Mouse (Mus musculus): ENCODE results near the gene Hectd2. TPM values are rescaled to one million over a fixed set of nuclear protein-coding genes. Genes with fewer than 3 reads are reported as not detected.

Hectd2 gene
- polyA plus RNA-seq, 1 experiment = not detected

DNA sequence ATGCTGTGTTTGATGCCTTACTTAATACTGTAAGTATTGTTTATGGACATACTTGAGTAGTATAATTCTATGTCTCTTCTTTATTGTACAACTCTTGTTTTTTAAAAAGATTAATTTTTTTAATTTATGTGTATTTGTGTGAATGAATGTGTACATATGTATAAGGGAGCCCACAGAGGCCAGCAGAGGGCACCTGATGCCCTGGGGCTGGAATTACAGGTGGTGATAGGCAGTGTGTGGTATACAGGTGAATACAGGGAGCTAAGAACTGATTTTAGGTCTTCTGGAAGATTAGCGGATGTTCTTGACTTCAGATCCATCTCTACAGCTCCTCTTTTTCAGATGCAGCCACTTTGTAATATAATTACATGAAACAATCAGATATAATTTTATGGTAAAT, 31.1 kb downstream of the Hectd2 start:
- 95% methylated on average over 1 of the region's 1 CpGs for WGBS
- H3K27ac ChIP-seq (ENCODE audit: insufficient read depth, low read depth, low read length) = no peak overlapping the region
- no peak overlapping the region for H3K4me3 ChIP-seq (ENCODE audit: insufficient read depth, low read depth, low read length)
- peaks cover 9% of the 10 kb centered on the region for H3K4me1 ChIP-seq (ENCODE audit: control insufficient read depth, insufficient read depth, low read length)
- TF ChIP-seq CTCF (IDR thresholded peaks at IDR 0.05; ENCODE audit: insufficient read depth, low read depth, low read length) (no peak), POLR2A (IDR thresholded peaks at IDR 0.05; ENCODE audit: insufficient read depth, low read depth, low read length) (no peak)

DNA sequence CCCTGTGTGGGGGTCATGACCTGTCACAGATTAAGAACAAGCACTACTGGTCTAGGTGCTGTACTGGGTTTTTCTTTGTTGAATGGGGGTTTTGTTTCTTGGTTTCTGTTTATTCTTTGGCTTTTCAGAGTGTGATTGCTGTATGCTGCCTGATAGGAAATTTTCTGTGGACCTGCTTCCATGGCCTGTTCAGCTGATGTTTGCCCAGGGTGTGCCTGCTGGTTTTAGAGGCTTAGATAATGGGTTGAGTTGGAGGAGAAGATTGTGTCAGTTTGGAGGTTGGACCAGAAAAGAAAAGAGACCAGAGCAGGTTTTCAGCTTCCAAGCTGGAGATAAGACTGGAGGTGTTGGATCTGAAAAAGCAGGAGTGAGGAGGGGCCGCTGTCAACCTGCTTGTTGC, 40.0 kb downstream of the Hectd2 start:
- TF ChIP-seq POLR2A (IDR thresholded peaks at IDR 0.05; ENCODE audit: insufficient read depth, low read depth, low read length) = no peak
- TF ChIP-seq CTCF (IDR thresholded peaks at IDR 0.05; ENCODE audit: insufficient read depth, low read depth, low read length) = no peak
- 100% methylated on average over 1 of the region's 1 CpGs for WGBS
- no peak overlapping the region for H3K4me3 ChIP-seq (ENCODE audit: insufficient read depth, low read depth, low read length)
- no peak overlapping the region for H3K27ac ChIP-seq (ENCODE audit: insufficient read depth, low read depth, low read length)
- no peaks in the 10 kb centered on the region for H3K4me1 ChIP-seq (ENCODE audit: control insufficient read depth, insufficient read depth, low read length)

DNA sequence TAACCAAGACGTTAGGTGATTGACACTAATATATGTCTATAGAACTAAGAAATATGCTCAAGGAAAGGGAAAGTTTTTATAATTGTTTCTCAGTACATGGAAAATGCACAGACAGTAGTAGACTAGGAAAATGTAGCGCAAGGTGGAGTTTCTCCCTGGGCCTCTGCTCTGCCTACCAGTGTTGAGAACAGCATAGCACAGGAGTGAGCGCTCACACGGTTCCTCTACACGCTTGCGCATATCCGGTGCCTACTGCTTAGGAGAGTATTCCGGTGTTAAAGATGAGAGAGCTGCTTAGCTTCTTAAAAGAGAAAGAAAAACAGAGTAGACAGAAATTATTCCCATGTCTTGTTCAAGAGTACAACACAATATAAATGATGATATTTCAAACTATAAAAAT, 47.4 kb downstream of the Hectd2 start:
- Histone ChIP-seq H3K4me1 (ENCODE audit: control insufficient read depth, insufficient read depth, low read length) (no peaks in the 10 kb centered on the region), H3K4me3 (ENCODE audit: insufficient read depth, low read depth, low read length) (no peak overlapping the region), H3K27ac (ENCODE audit: insufficient read depth, low read depth, low read length) (no peak overlapping the region)
- no peak for TF ChIP-seq POLR2A (IDR thresholded peaks at IDR 0.05; ENCODE audit: insufficient read depth, low read depth, low read length)
- WGBS = 94% methylated on average over 8 of the region's 8 CpGs

DNA sequence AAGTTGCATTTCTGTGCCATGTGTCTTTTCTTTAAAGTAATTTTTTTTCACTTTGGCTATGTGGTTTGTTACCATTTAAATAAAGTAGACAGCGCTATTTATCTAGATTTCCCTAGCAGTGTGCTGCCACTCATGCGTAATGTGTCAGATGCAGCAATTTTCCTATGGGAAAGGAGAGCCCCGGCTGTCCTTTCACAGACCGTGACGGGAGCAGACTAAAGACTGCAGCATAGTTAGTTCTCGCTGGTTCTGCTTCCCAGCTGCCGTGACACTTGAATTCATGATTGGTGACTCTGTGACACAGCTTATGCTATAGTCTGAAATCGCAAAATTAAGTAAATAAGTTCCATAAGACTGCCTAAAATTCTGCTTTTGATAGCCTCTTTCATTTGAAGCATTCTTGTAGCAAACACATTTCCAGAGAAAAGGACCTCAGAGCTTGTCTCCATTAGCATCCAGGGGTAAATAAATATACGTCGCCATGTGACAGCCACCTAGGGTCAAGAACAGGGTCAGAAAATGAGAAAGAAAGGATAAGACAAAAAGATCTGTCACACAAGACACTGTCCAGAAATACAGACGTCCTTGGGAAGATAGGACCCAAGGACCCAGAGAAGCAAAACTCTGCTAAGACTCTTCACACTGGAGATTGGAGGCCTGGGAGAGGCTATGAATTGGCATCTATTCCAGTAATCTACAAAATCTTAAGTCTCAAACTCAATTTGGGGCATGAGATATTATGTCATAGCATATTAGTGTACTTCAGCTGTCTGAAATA, 48.3 kb downstream of the Hectd2 start:
- 87% methylated on average over 11 of the region's 11 CpGs for WGBS
- Histone ChIP-seq H3K27ac (ENCODE audit: insufficient read depth, low read depth, low read length) (no peak overlapping the region), H3K4me1 (ENCODE audit: control insufficient read depth, insufficient read depth, low read length) (no peaks in the 10 kb centered on the region), H3K4me3 (ENCODE audit: insufficient read depth, low read depth, low read length) (no peak overlapping the region)
- TF ChIP-seq CTCF (IDR thresholded peaks at IDR 0.05; ENCODE audit: insufficient read depth, low read depth, low read length) (no peak), POLR2A (IDR thresholded peaks at IDR 0.05; ENCODE audit: insufficient read depth, low read depth, low read length) (no peak)

DNA sequence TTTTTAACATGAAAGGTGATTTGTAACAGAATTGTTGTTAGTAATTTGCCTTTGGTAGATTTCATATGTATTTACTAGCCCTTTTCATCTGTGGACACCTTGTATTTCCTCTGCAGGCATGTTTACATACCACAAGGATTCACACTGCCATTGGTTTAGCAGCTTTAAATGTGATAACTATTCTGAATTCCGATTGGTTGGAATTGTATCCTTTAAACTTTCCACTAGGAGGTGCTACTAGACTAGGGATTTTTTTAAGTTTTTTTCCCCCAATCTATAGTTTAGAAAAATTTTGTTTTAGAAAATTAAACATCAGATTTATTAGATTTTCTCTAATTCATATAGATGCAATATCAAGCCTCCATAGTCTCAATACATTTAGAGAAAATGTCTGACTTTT, 51.8 kb downstream of the Hectd2 start:
- H3K4me1 ChIP-seq (ENCODE audit: control insufficient read depth, insufficient read depth, low read length) = no peaks in the 10 kb centered on the region
- WGBS = 57% methylated on average over 1 of the region's 1 CpGs
- no peak overlapping the region for H3K4me3 ChIP-seq (ENCODE audit: insufficient read depth, low read depth, low read length)
- TF ChIP-seq CTCF (IDR thresholded peaks at IDR 0.05; ENCODE audit: insufficient read depth, low read depth, low read length) (no peak), POLR2A (IDR thresholded peaks at IDR 0.05; ENCODE audit: insufficient read depth, low read depth, low read length) (no peak)
- no peak overlapping the region for H3K27ac ChIP-seq (ENCODE audit: insufficient read depth, low read depth, low read length)

DNA sequence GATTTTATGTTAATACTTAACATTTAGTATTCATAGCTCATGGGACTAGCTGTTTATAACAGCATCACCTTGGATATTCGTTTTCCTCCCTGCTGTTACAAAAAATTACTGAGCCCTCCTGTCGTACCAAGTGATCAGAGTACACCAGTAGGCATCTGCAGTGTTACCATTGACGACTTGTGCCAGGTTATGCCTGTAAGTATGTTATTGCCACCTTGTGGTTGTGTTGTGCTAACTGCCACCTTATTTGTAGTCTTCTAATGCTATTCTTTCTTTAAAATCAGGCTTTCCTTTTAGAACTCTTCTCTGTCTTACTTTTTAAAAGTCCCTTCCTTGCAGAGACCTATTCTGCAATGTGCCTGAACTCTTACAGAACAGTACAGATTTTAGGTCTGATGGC, 54.8 kb downstream of the Hectd2 start:
- Histone ChIP-seq H3K27ac (ENCODE audit: insufficient read depth, low read depth, low read length) (no peak overlapping the region), H3K4me3 (ENCODE audit: insufficient read depth, low read depth, low read length) (no peak overlapping the region), H3K4me1 (ENCODE audit: control insufficient read depth, insufficient read depth, low read length) (no peaks in the 10 kb centered on the region)
- 44% methylated on average over 3 of the region's 3 CpGs for WGBS
- TF ChIP-seq CTCF (IDR thresholded peaks at IDR 0.05; ENCODE audit: insufficient read depth, low read depth, low read length) (no peak), POLR2A (IDR thresholded peaks at IDR 0.05; ENCODE audit: insufficient read depth, low read depth, low read length) (no peak)

DNA sequence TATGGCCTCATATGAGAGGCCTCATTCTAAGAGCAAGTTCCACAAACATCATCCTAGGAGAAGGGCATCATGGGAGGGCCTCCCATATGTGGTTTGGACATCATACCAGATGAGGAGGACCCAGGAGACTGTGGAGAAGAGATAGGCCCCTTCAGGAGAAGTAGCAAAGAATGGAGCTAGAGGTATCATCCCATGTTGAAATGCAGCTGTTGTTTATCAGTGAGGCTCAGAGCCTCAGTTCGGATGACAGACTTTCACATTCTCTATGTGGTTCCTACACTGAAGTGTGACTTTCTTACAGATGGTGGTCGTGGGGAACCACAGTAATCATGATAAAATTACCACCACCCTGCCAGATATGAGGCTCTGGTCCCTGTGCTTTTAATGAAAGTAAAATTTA, 55.9 kb downstream of the Hectd2 start:
- TF ChIP-seq POLR2A (IDR thresholded peaks at IDR 0.05; ENCODE audit: insufficient read depth, low read depth, low read length) (no peak), CTCF (IDR thresholded peaks at IDR 0.05; ENCODE audit: insufficient read depth, low read depth, low read length) (no peak)
- no peaks in the 10 kb centered on the region for H3K4me1 ChIP-seq (ENCODE audit: control insufficient read depth, insufficient read depth, low read length)
- no peak overlapping the region for H3K4me3 ChIP-seq (ENCODE audit: insufficient read depth, low read depth, low read length)
- H3K27ac ChIP-seq (ENCODE audit: insufficient read depth, low read depth, low read length) = no peak overlapping the region
- 75% methylated on average over 2 of the region's 2 CpGs for WGBS

DNA sequence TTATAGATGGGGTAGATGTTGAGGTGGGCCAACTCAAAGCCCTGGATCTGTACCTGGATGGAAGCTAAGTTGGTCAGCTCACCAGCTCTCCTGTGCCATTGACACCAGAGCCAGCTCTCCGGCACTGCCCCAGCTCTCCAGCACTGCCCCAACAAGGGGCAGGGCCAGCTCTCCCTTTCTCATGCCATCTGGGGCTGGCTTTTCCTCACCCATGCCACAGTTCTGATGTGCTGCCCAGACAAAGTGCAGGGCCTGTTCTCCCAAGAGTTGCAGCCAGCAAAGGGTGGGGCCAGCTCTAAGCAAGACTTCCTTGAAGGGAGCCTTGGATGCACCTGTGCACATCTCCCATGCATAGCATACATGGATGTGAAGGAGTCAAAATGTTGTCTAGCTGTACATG, 71.5 kb downstream of the Hectd2 start:
- no peaks in the 10 kb centered on the region for H3K4me1 ChIP-seq (ENCODE audit: control insufficient read depth, insufficient read depth, low read length)
- TF ChIP-seq POLR2A (IDR thresholded peaks at IDR 0.05; ENCODE audit: insufficient read depth, low read depth, low read length) = no peak
- TF ChIP-seq CTCF (IDR thresholded peaks at IDR 0.05; ENCODE audit: insufficient read depth, low read depth, low read length) = no peak
- WGBS = 82% methylated on average over 1 of the region's 1 CpGs
- no peak overlapping the region for H3K27ac ChIP-seq (ENCODE audit: insufficient read depth, low read depth, low read length)
- no peak overlapping the region for H3K4me3 ChIP-seq (ENCODE audit: insufficient read depth, low read depth, low read length)

DNA sequence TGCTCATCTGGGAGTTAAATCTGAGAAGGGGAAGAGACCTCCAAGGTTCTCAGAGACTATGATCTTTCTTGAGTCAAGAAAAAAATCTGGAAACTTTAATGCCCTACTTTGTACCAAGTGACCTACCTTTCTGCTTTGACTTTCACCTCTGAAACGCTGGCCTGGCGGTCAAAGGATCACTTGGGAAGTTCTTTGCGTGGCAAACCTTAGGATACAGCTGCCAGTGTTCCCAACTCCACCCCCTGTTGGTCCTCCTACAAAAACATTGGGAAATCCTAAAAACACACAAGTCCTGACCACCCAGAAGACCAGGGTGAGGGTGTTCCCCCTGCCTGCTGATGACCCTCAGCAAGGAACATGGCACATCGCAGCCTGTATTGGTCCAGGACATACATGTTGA, 72.4 kb downstream of the Hectd2 start:
- H3K4me1 ChIP-seq (ENCODE audit: control insufficient read depth, insufficient read depth, low read length) = peaks cover 2% of the 10 kb centered on the region; the same call in 1 of the 2 replicates
- no peak overlapping the region for H3K27ac ChIP-seq (ENCODE audit: insufficient read depth, low read depth, low read length)
- WGBS = 90% methylated on average over 4 of the region's 4 CpGs
- TF ChIP-seq CTCF (IDR thresholded peaks at IDR 0.05; ENCODE audit: insufficient read depth, low read depth, low read length) (no peak), POLR2A (IDR thresholded peaks at IDR 0.05; ENCODE audit: insufficient read depth, low read depth, low read length) (no peak)
- H3K4me3 ChIP-seq (ENCODE audit: insufficient read depth, low read depth, low read length) = no peak overlapping the region
